ENCODE assay signal across 7 mouse cellular contexts in genomic region chr19:5636571-5637041, GRCm38 (mm10). TPM values are rescaled to one million over a fixed set of nuclear protein-coding genes. Genes with fewer than 3 reads are reported as not detected.
DNase-seq lines count a peak whose midpoint lies in the region; ATAC-seq and TF ChIP-seq lines count a peak whose summit lies in the region.

No protein-coding gene starts in this region.

- DNase-seq in CD4-positive helper T cell, adult 2 months (ENCODE audit: low read depth, low spot score) = peak; percentile 58
- DNase-seq in forebrain, postnatal 0 days = no peak
- DNase-seq in lung, postnatal 10 days = peak; percentile 42
- no peak for DNase-seq in right cerebral cortex, adult 2 months (ENCODE audit: low spot score in 2 of 2)

- peak overlapping the region; percentile 93 for H3K4me2 ChIP-seq in forebrain, postnatal 0 days (ENCODE audit: low read depth)
- H3K4me2 ChIP-seq in intestine, embryonic 16.5 days (ENCODE audit: low read depth, low read length) = peak overlapping the region; percentile 93
- H3K4me2 ChIP-seq in stomach, embryonic 16.5 days (ENCODE audit: low read depth, low read length) = peak overlapping the region; percentile 97

- TF ChIP-seq CTCF in E14TG2a.4 (conservative IDR thresholded peaks at IDR 0.05; ENCODE audit: low read length) = no peak
- TF ChIP-seq CTCF in forebrain, postnatal 0 days (IDR thresholded peaks at IDR 0.05; ENCODE audit: low read depth) = no peak

- peak overlapping the region; percentile 91 for H3K9ac ChIP-seq in forebrain, postnatal 0 days
- H3K9ac ChIP-seq in intestine, embryonic 16.5 days (ENCODE audit: low read depth, low read length) = peak overlapping the region; percentile 94
- peak overlapping the region; percentile 96 for H3K9ac ChIP-seq in stomach, embryonic 16.5 days (ENCODE audit: low read length)

- peaks cover 52% of the 10 kb centered on the region for H3K4me1 ChIP-seq in E14TG2a.4 (replicated peaks; ENCODE audit: low read depth, low read length)
- H3K4me1 ChIP-seq in forebrain, postnatal 0 days (ENCODE audit: insufficient read depth) = peaks cover 13% of the 10 kb centered on the region
- H3K4me1 ChIP-seq in intestine, embryonic 16.5 days (ENCODE audit: control insufficient read depth, insufficient read depth, low read length) = peaks cover 21% of the 10 kb centered on the region
- H3K4me1 ChIP-seq in stomach, embryonic 16.5 days (ENCODE audit: control insufficient read depth, insufficient read depth, low read length) = peaks cover 22% of the 10 kb centered on the region

- peak overlapping the region; percentile 86 for H3K4me3 ChIP-seq in E14TG2a.4 (replicated peaks; ENCODE audit: low read length)
- peak overlapping the region; percentile 90 for H3K4me3 ChIP-seq in forebrain, postnatal 0 days (ENCODE audit: low read depth, low read length)
- H3K4me3 ChIP-seq in intestine, embryonic 16.5 days (ENCODE audit: low read length) = peak overlapping the region; percentile 70
- H3K4me3 ChIP-seq in stomach, embryonic 16.5 days (replicated peaks; ENCODE audit: low read length) = peak overlapping the region; percentile 87

- 34% methylated on average over 12 of the region's 12 CpGs for WGBS in forebrain, postnatal 0 days
- WGBS in intestine, embryonic 16.5 days = 31% methylated on average over 12 of the region's 12 CpGs
- 31% methylated on average over 12 of the region's 12 CpGs for WGBS in stomach, embryonic 16.5 days

- no peaks in the 10 kb centered on the region for H3K27me3 ChIP-seq in E14TG2a.4 (ENCODE audit: insufficient read depth, low read length)
- no peaks in the 10 kb centered on the region for H3K27me3 ChIP-seq in forebrain, postnatal 0 days (ENCODE audit: insufficient read depth, low read length)
- no peaks in the 10 kb centered on the region for H3K27me3 ChIP-seq in intestine, embryonic 16.5 days (replicated peaks; ENCODE audit: control insufficient read depth, insufficient read depth, low read length)
- no peaks in the 10 kb centered on the region for H3K27me3 ChIP-seq in stomach, embryonic 16.5 days (ENCODE audit: control insufficient read depth, insufficient read depth, low read length)

- ATAC-seq in forebrain, postnatal 0 days = 0 out of 2 replicates have a peak, but pooled peaks have one; percentile 1
- ATAC-seq in intestine, embryonic 16.5 days = peak; percentile 22
- no peak for ATAC-seq in stomach, embryonic 16.5 days (ENCODE audit: insufficient read depth, low FRiP score)

- no peaks in the 10 kb centered on the region for H3K9me3 ChIP-seq in E14TG2a.4 (ENCODE audit: low read length)
- H3K9me3 ChIP-seq in forebrain, postnatal 0 days (ENCODE audit: low read length) = no peaks in the 10 kb centered on the region
- no peaks in the 10 kb centered on the region for H3K9me3 ChIP-seq in intestine, embryonic 16.5 days (ENCODE audit: control insufficient read depth, low read length)
- H3K9me3 ChIP-seq in stomach, embryonic 16.5 days (replicated peaks; ENCODE audit: control insufficient read depth, low read length) = no peaks in the 10 kb centered on the region

- H3K27ac ChIP-seq in forebrain, postnatal 0 days (ENCODE audit: low read depth, low read length) = peak overlapping the region; percentile 92
- H3K27ac ChIP-seq in intestine, embryonic 16.5 days (ENCODE audit: low read length) = peak overlapping the region; percentile 92
- H3K27ac ChIP-seq in stomach, embryonic 16.5 days (ENCODE audit: low read length) = peak overlapping the region; percentile 97

- H3K36me3 ChIP-seq in E14TG2a.4 (ENCODE audit: insufficient read depth, low read length) = peaks cover 33% of the 10 kb centered on the region
- H3K36me3 ChIP-seq in forebrain, postnatal 0 days (ENCODE audit: insufficient read depth) = peaks cover 27% of the 10 kb centered on the region
- peaks cover 9% of the 10 kb centered on the region for H3K36me3 ChIP-seq in intestine, embryonic 16.5 days (ENCODE audit: control insufficient read depth, insufficient read depth, low read length)
- H3K36me3 ChIP-seq in stomach, embryonic 16.5 days (ENCODE audit: control insufficient read depth, insufficient read depth, low read length) = peaks cover 12% of the 10 kb centered on the region; the same call in 1 of the 2 replicates

RNA-seq across cellular contexts. Expression of gene Rela, which starts 0.7 kb away (rescaled TPM):
- 23.2 and 34.8 TPM in 2 replicates for total RNA-seq in forebrain, postnatal 0 days (2014; rRNA removed)
- polyA plus RNA-seq in forebrain, postnatal 0 days (2015; fragmentation: Nextera tagmentation; extraction: Ambion mirVana) = 26.8 and 32.3 TPM in 2 replicates
- 43.2 and 43.9 TPM in 2 replicates for polyA plus RNA-seq in intestine, embryonic 16.5 days (2015; fragmentation: Nextera tagmentation; extraction: Ambion mirVana)
- polyA plus RNA-seq in stomach, embryonic 16.5 days (2015; fragmentation: Nextera tagmentation; extraction: Ambion mirVana) = 47.9 and 50.3 TPM in 2 replicates

RNA-seq across cellular contexts. Expression of gene Kat5, which starts 26.6 kb away (rescaled TPM):
- total RNA-seq in forebrain, postnatal 0 days (2014; rRNA removed) = 131 and 150 TPM in 2 replicates
- polyA plus RNA-seq in forebrain, postnatal 0 days (2015; fragmentation: Nextera tagmentation; extraction: Ambion mirVana) = 62.8 and 72.6 TPM in 2 replicates
- polyA plus RNA-seq in intestine, embryonic 16.5 days (2015; fragmentation: Nextera tagmentation; extraction: Ambion mirVana) = 40.2 and 40.9 TPM in 2 replicates
- 43.3 and 45.2 TPM in 2 replicates for polyA plus RNA-seq in stomach, embryonic 16.5 days (2015; fragmentation: Nextera tagmentation; extraction: Ambion mirVana)

RNA-seq across cellular contexts. Expression of gene Sipa1, which starts 26.9 kb away (rescaled TPM):
- total RNA-seq in forebrain, postnatal 0 days (2014; rRNA removed) = 16.6 and 18.3 TPM in 2 replicates
- polyA plus RNA-seq in forebrain, postnatal 0 days (2015; fragmentation: Nextera tagmentation; extraction: Ambion mirVana) = 14.6 and 19.6 TPM in 2 replicates
- 15.8 and 20.8 TPM in 2 replicates for polyA plus RNA-seq in intestine, embryonic 16.5 days (2015; fragmentation: Nextera tagmentation; extraction: Ambion mirVana)
- 17.3 and 18.1 TPM in 2 replicates for polyA plus RNA-seq in stomach, embryonic 16.5 days (2015; fragmentation: Nextera tagmentation; extraction: Ambion mirVana)

RNA-seq across cellular contexts. Expression of gene Rnaseh2c, which starts 34.9 kb away (rescaled TPM):
- total RNA-seq in forebrain, postnatal 0 days (2014; rRNA removed) = 29.0 and 34.1 TPM in 2 replicates
- polyA plus RNA-seq in forebrain, postnatal 0 days (2015; fragmentation: Nextera tagmentation; extraction: Ambion mirVana) = 49.8 and 59.9 TPM in 2 replicates
- polyA plus RNA-seq in intestine, embryonic 16.5 days (2015; fragmentation: Nextera tagmentation; extraction: Ambion mirVana) = 111 and 131 TPM in 2 replicates
- polyA plus RNA-seq in stomach, embryonic 16.5 days (2015; fragmentation: Nextera tagmentation; extraction: Ambion mirVana) = 109 and 125 TPM in 2 replicates

RNA-seq across cellular contexts. Expression of gene Map3k11, which starts 51.9 kb away (rescaled TPM):
- total RNA-seq in forebrain, postnatal 0 days (2014; rRNA removed) = 14.4 and 19.7 TPM in 2 replicates
- polyA plus RNA-seq in forebrain, postnatal 0 days (2015; fragmentation: Nextera tagmentation; extraction: Ambion mirVana) = 8.7 and 9.0 TPM in 2 replicates
- 28.7 and 33.7 TPM in 2 replicates for polyA plus RNA-seq in intestine, embryonic 16.5 days (2015; fragmentation: Nextera tagmentation; extraction: Ambion mirVana)
- 20.0 and 20.2 TPM in 2 replicates for polyA plus RNA-seq in stomach, embryonic 16.5 days (2015; fragmentation: Nextera tagmentation; extraction: Ambion mirVana)

Comparison
In these comparisons a context has a peak if more than half of its experiments do, and no peak if none do; other contexts are left out.
1. DNase-seq: peak in CD4-positive helper T cell, adult 2 months (single experiment) and lung, postnatal 10 days (single experiment); none in forebrain, postnatal 0 days (single experiment) and right cerebral cortex, adult 2 months (0 of 2).
2. Peak in every context shown above with its lines, with median percentiles within 50 percentile points of each other: H3K4me3 ChIP-seq, H3K27ac ChIP-seq, H3K4me2 ChIP-seq and H3K9ac ChIP-seq.